Mouse (Mus musculus): ENCODE results near the gene Kcnk3.

GRCm38 (mm10) chr5:30626331-30627105, 38.5 kb downstream of the Kcnk3 start:
- no peak for TF ChIP-seq TAL1 (IDR thresholded peaks at IDR 0.05; ENCODE audit: low read length)
- TF ChIP-seq GATA1 (IDR thresholded peaks at IDR 0.05; ENCODE audit: low read length): no peak
